Mouse (Mus musculus) mesoderm, embryonic 11.5 days (tissue): Measurements from ENCODE around the gene Bicra.

Experiments
- DNase-seq: peaks from one replicate; pipeline ENCODE4 v3.0.0-alpha.2; 2012; ENCODE audit warnings: low read depth, low spot score

Bicra gene

GRCm38 (mm10) chr7:15945721-15946536 is 101.8 kb downstream of the Bicra start, which contains the start of gene Nop53:
Gene Nop53, minus strand, starts transcription at chr7:15946074.
- DNase-seq, result peak; percentile 98

- no peak for DNase-seq
Measured at GRCm38 (mm10) chr7:15945211-15945610, 102.5 kb downstream of the Bicra start.

- no peak for DNase-seq
Measured at GRCm38 (mm10) chr7:15944311-15944710, 103.4 kb downstream of the Bicra start.

GRCm38 (mm10) chr7:15938621-15939020 is 109.1 kb downstream of the Bicra start:
- DNase-seq, result no peak

GRCm38 (mm10) chr7:15937491-15937890 is 110.2 kb downstream of the Bicra start:
- no peak for DNase-seq

GRCm38 (mm10) chr7:15933437-15934359 is 114.0 kb downstream of the Bicra start:
- DNase-seq, result no peak

GRCm38 (mm10) chr7:15931635-15932034 is 116.1 kb downstream of the Bicra start:
- DNase-seq, result no peak

GRCm38 (mm10) chr7:15930543-15930942 is 117.2 kb downstream of the Bicra start:
- DNase-seq, result no peak

GRCm38 (mm10) chr7:15929910-15930309 is 117.8 kb downstream of the Bicra start:
- peak; percentile 57 for DNase-seq

GRCm38 (mm10) chr7:15922220-15922773 is 125.4 kb downstream of the Bicra start, which contains the start of gene Selenow:
Gene Selenow, minus strand, starts transcription at chr7:15922402.
- DNase-seq, result peak; percentile 95

- DNase-seq, result peak; percentile 73
Measured at GRCm38 (mm10) chr7:15921796-15922195, 125.9 kb downstream of the Bicra start.
